Comparison of ENCODE assay signal across 12 mouse cellular contexts in the genomic region with DNA sequence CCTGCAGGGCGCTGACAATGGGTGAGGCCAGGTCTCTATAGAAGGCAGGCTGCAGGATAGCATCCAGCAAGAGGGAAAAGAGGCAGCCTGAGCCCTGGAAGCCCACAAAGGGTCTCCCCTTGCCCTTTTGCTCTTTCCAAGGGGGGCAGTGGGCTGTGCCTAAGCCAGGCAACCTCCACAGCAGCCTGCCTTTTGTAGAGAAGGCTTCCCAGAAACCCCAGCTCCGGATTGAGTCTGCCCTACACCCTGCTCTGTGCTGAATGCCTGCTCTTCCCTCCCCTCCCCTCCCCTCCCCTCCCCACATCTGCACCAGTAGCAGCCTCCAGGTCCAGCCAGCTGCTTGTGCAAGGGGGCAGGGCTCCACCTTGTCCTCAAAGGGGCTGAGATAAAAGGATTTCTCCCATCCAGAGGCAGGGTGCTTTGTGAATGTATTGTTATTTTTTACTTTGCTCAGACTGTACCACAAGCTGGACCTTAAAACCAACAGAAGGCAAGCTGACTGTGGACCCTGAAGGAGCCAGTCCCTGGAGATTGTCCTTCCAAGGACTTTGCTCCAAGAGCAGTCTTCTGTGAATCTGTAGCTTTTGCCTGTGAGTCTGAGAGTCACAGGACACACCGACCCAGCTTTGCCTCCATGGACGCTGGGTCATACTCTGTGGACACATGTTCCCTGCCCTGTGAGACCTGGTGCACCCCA.
A peak's percentile ranks its signal among the peaks of the same experiment; 100 is the strongest.
DNase-seq lines count a peak whose midpoint lies in the region; ATAC-seq and TF ChIP-seq lines count a peak whose summit lies in the region.
"Had no signal": no experiment of that assay in that cellular context is flagged by ENCODE, and none has a peak within 500 bp of the region (broad histone marks: within the 10 kb centered on the region; RNA-seq: fewer than 3 reads in every experiment).

No protein-coding gene starts in this region.

- WGBS in forebrain, embryonic 10.5 days, result 0% methylated on average over 4 of the region's 4 CpGs
- 10% methylated on average over 4 of the region's 4 CpGs for WGBS in forebrain, postnatal 0 days
- WGBS in liver, embryonic 12.5 days (ENCODE audit: insufficient replicate concordance), result 7% methylated on average over 4 of the region's 4 CpGs
- 10% methylated on average over 4 of the region's 4 CpGs for WGBS in liver, postnatal 0 days (ENCODE audit: insufficient replicate concordance)

- peaks cover 41% of the 10 kb centered on the region for H3K4me1 ChIP-seq in forebrain, embryonic 10.5 days
- H3K4me1 ChIP-seq in forebrain, postnatal 0 days (ENCODE audit: insufficient read depth), result no peaks in the 10 kb centered on the region
- H3K4me1 ChIP-seq in liver, embryonic 12.5 days, result no peaks in the 10 kb centered on the region
- H3K4me1 ChIP-seq in liver, postnatal 0 days (ENCODE audit: insufficient read depth), result no peaks in the 10 kb centered on the region

- no peak overlapping the region for H3K9ac ChIP-seq in forebrain, postnatal 0 days
- H3K9ac ChIP-seq in liver, embryonic 12.5 days, result no peak overlapping the region
- no peak overlapping the region for H3K9ac ChIP-seq in liver, postnatal 0 days (replicated peaks)
- H3K9ac ChIP-seq: embryonic facial prominence, embryonic 13.5 days; hindbrain, embryonic 15.5 days had no signal

- H3K9me3 ChIP-seq in forebrain, embryonic 10.5 days, result peaks cover 6% of the 10 kb centered on the region; the same call in 1 of the 2 replicates
- no peaks in the 10 kb centered on the region for H3K9me3 ChIP-seq in forebrain, postnatal 0 days (ENCODE audit: low read length)
- H3K9me3 ChIP-seq in liver, embryonic 12.5 days (replicated peaks), result no peaks in the 10 kb centered on the region
- H3K9me3 ChIP-seq in liver, postnatal 0 days (ENCODE audit: low read length), result no peaks in the 10 kb centered on the region
- H3K9me3 ChIP-seq: embryonic facial prominence, embryonic 13.5 days; hindbrain, embryonic 15.5 days had no signal

- peaks cover 100% of the 10 kb centered on the region for H3K27me3 ChIP-seq in forebrain, embryonic 10.5 days (ENCODE audit: poor library complexity, severe bottlenecking)
- peaks cover 30% of the 10 kb centered on the region for H3K27me3 ChIP-seq in forebrain, postnatal 0 days (ENCODE audit: insufficient read depth, low read length)
- H3K27me3 ChIP-seq in liver, embryonic 12.5 days (replicated peaks), result peaks cover 34% of the 10 kb centered on the region
- peaks cover 15% of the 10 kb centered on the region; the same call in 1 of the 2 replicates for H3K27me3 ChIP-seq in liver, postnatal 0 days (ENCODE audit: insufficient read depth, low read length)

- H3K4me2 ChIP-seq in forebrain, postnatal 0 days (ENCODE audit: low read depth), result no peak overlapping the region
- no peak overlapping the region for H3K4me2 ChIP-seq in liver, embryonic 12.5 days
- H3K4me2 ChIP-seq in liver, postnatal 0 days (ENCODE audit: low read depth, low read length), result no peak overlapping the region
- H3K4me2 ChIP-seq: embryonic facial prominence, embryonic 13.5 days had no signal

- ATAC-seq in forebrain, postnatal 0 days, result no peak
- no peak for ATAC-seq in liver, embryonic 12.5 days
- ATAC-seq in liver, postnatal 0 days, result no peak
- no peak for ATAC-seq in frontal cortex, adult (ENCODE audit: low TSS enrichment)

- no peak for TF ChIP-seq EP300 in liver, postnatal 0 days (IDR thresholded peaks at IDR 0.05; ENCODE audit: low read depth)

- no peak for TF ChIP-seq CTCF in forebrain, postnatal 0 days (IDR thresholded peaks at IDR 0.05; ENCODE audit: low read depth)
- no peak for TF ChIP-seq CTCF in liver, postnatal 0 days (IDR thresholded peaks at IDR 0.05; ENCODE audit: low read depth)

- H3K36me3 ChIP-seq in forebrain, embryonic 10.5 days (replicated peaks), result no peaks in the 10 kb centered on the region
- H3K36me3 ChIP-seq in forebrain, postnatal 0 days (ENCODE audit: insufficient read depth), result no peaks in the 10 kb centered on the region
- no peaks in the 10 kb centered on the region for H3K36me3 ChIP-seq in liver, embryonic 12.5 days
- H3K36me3 ChIP-seq in liver, postnatal 0 days (replicated peaks; ENCODE audit: insufficient read depth, low read length), result no peaks in the 10 kb centered on the region
- H3K36me3 ChIP-seq: embryonic facial prominence, embryonic 13.5 days; G1E; hindbrain, embryonic 15.5 days had no signal

- peak overlapping the region; percentile 27; the same call in 1 of the 2 replicates for H3K4me3 ChIP-seq in forebrain, embryonic 10.5 days
- H3K4me3 ChIP-seq in forebrain, postnatal 0 days (ENCODE audit: low read depth, low read length), result no peak overlapping the region
- H3K4me3 ChIP-seq in liver, embryonic 12.5 days, result no peak overlapping the region
- H3K4me3 ChIP-seq in liver, postnatal 0 days (ENCODE audit: low read depth, low read length), result no peak overlapping the region
- H3K4me3 ChIP-seq: embryonic facial prominence, embryonic 13.5 days had no signal

- peak; percentile 63 for DNase-seq in forebrain, embryonic 10.5 days (ENCODE audit: extremely low spot score, low spot score)
- no peak for DNase-seq in forebrain, postnatal 0 days
- no peak for DNase-seq in liver, postnatal 0 days
- peak; percentile 12 to 41 for DNase-seq in kidney, postnatal 25 days
- no peak for DNase-seq in cerebellum, postnatal 36 days
- no peak for DNase-seq in lung, postnatal 14 days
- DNase-seq: gastrocnemius, postnatal 14 days had no signal

- peak overlapping the region; percentile 72 for H3K27ac ChIP-seq in forebrain, embryonic 10.5 days
- H3K27ac ChIP-seq in forebrain, postnatal 0 days (ENCODE audit: low read depth, low read length), result no peak overlapping the region
- peak overlapping the region; percentile 51; the same call in 1 of the 2 replicates for H3K27ac ChIP-seq in liver, embryonic 12.5 days
- no peak overlapping the region for H3K27ac ChIP-seq in liver, postnatal 0 days (ENCODE audit: low read depth)
- H3K27ac ChIP-seq: embryonic facial prominence, embryonic 13.5 days; hindbrain, embryonic 15.5 days had no signal

Comparison
In these comparisons a context has a peak if more than half of its experiments do, and no peak if none do; other contexts are left out.
1. DNase-seq: peak in forebrain, embryonic 10.5 days (single experiment) and kidney, postnatal 25 days (2 of 2); none in forebrain, postnatal 0 days (single experiment), liver, postnatal 0 days (single experiment), cerebellum, postnatal 36 days (0 of 2) and lung, postnatal 14 days (single experiment).
2. H3K27ac ChIP-seq: peak in forebrain, embryonic 10.5 days (single experiment) and liver, embryonic 12.5 days (single experiment); none in forebrain, postnatal 0 days (single experiment) and liver, postnatal 0 days (single experiment).